Mouse (Mus musculus) lung, postnatal 0 days (tissue): ENCODE data around the gene Hoxb8.

ENCODE experiments used
- CTCF ChIP-seq: IDR thresholded peaks from 2 replicates; pipeline ENCODE4 v1.5.1; 2016; ENCODE audit warnings: antibody characterized with exemption, mild to moderate bottlenecking
- EP300 ChIP-seq: IDR thresholded peaks from 2 replicates; pipeline ENCODE4 v1.6.1; 2016; ENCODE audit warnings: antibody characterized with exemption, mild to moderate bottlenecking, control low read depth

DNA sequence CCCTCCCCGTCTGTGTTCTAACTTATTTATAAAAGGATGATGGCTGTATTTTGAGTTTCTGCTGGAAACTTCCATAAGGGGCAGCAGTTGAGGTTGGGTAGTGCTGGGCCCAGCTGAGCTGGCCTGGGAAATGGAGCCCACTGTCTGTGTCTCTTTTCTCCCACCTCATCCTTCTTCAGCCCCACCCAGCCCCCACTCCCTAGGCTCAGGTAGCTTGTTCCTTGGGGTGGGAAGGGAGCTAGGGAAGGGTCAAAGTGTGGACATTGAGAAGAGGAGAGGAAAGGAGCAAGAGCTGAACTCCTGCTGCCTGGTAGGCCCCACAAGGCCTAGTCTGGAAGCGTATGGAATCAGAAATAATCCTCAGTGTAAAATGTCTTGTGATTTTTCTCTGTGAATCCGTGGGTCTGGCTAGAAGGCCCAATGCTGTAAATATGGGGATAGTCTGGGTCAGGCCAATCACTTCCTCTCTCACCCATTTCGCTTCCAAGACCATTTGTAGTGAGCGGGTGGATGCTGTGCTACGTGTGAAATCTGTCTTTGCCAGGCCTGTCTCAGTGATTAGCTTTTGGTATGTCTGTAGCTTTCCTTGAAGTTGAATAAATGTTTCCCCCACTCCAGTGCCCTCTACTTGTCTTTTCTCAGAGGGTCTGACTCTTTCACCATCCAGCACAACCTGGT is 23.9 kb downstream of the Hoxb8 start:
- TF ChIP-seq CTCF: no peak
- no peak for TF ChIP-seq EP300
